Mouse (Mus musculus): ENCODE data around the gene Fam43a. TPM values are rescaled to one million over a fixed set of nuclear protein-coding genes. Genes with fewer than 3 reads are reported as not detected.
A peak's percentile ranks its signal among the peaks of the same experiment; 100 is the strongest.

Fam43a gene
- 10 to 100 TPM; 24.6 to 30.9 TPM for total RNA-seq (2021)
- long read RNA-seq, experiment 1, transcript Fam43a-201 (1 exons, 3,075 nt) = major isoform, 21 of 21 reads
- long read RNA-seq, experiment 1, partial matches to known transcripts = 0 of 21 reads
- long read RNA-seq, experiment 1, other reads (novel, unspliced or antisense) = 0 of 21 reads
- long read RNA-seq, experiment 2, transcript Fam43a-201 (1 exons, 3,075 nt) = major isoform, 49 of 49 reads
- long read RNA-seq, experiment 2, partial matches to known transcripts = 0 of 49 reads
- long read RNA-seq, experiment 2, other reads (novel, unspliced or antisense) = 0 of 49 reads

GRCm38 (mm10) chr16:30599491-30600268 is at the start of gene Fam43a:
Gene Fam43a (plus strand): TSS chr16:30599723.
- peak; percentile 94 to 96 for DNase-seq (ENCODE audit: low spot score in 2 of 2)

- peak; percentile 76 to 83 for DNase-seq (ENCODE audit: low spot score in 2 of 2)
Measured at GRCm38 (mm10) chr16:30549966-30550747, 49.4 kb upstream of the Fam43a start.

DNA sequence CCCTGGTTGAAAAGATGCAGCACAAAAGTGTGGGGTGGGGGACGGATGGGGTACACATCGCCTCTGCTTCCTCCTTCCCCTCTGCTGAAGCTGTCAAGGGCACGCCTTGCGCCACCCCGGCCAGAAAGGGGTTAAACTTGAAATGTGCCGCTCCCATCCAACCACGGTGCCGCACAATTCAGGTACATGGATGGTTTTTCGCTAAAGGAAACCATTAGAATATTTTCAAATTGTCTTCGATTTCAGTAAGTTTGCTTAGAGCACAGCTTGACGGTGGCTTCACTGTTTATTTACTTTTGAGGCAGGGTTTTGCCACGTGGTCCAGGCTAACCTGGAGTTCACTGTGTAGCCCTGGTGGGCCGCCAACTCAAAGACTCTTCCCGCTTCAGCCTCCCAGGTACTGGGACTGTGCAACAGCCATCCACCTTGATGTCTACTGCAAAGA is 48.8 kb upstream of the Fam43a start, which contains the start of gene Tmem44:
TSS of gene Tmem44 (minus strand) at position 95 of the 445 bp plus-strand sequence.
- no peak for DNase-seq (ENCODE audit: low spot score in 2 of 2)

- peak; percentile 26 to 54 for DNase-seq (ENCODE audit: low spot score in 2 of 2)
Measured at GRCm38 (mm10) chr16:30552621-30553338, 46.7 kb upstream of the Fam43a start.

GRCm38 (mm10) chr16:30554109-30554508 is 45.4 kb upstream of the Fam43a start:
- no peak for DNase-seq (ENCODE audit: low spot score in 2 of 2)

GRCm38 (mm10) chr16:30559312-30559992 is 40.1 kb upstream of the Fam43a start:
- no peak for DNase-seq (ENCODE audit: low spot score in 2 of 2)

DNA sequence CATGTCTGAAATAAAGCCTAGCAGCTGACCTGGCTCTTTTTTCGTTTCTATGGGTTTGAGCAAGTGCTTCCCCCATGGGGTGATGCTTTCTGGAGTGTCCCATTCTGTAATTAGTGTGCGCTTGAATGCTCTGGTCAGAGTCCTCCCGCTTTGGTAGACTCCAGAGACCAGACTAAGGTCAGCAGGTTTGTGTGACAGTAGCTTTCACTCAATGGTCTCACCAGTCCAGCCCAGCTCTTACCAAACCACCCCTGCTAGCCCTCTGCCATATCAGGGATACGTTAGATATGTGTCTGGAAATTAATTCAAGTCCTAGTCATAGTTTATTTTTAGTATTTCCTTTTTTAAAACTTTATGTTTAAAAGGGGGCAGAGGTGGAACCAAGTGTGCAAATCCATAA is 38.9 kb upstream of the Fam43a start:
- no peak for DNase-seq (ENCODE audit: low spot score in 2 of 2)

DNA sequence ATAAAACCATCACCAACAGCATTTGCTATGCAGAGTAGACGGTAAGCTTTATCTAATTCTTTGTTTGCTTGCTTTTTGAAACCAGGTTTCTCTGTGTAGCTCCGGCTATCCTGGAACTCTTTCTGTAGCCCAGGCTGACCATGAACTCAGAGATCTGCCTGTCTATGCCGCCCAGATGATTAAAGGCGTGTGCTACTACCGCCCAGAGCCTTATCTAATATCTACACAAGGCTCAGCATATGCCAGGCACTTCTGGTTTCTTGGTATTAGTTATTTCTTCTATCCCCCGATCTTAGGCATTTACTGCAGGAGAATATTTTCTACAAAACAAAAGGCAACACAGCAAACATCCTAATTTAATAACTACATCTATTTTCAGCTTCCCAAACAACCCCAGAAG is 33.9 kb upstream of the Fam43a start:
- DNase-seq (ENCODE audit: low spot score in 2 of 2) = no peak

DNA sequence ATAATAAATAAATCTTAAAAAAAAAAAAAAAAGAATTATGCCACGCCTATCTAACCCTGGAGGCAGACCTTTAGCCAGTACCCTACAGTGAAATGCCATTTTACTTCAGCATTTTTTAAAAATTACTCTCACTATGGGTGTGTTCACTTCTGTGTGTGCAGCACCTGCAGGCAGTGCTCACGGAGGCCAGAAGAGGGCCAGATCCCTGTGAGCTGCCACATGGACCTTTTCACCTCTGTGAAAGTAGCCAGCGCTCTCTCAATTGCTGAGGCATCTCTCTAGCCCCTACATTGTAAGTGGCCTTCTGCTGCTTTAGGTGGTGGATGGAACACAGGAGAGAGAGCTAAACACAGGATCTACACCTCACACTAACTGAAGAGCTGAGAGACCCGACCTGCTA is 29.4 kb upstream of the Fam43a start:
- DNase-seq (ENCODE audit: low spot score in 2 of 2) = no peak

DNA sequence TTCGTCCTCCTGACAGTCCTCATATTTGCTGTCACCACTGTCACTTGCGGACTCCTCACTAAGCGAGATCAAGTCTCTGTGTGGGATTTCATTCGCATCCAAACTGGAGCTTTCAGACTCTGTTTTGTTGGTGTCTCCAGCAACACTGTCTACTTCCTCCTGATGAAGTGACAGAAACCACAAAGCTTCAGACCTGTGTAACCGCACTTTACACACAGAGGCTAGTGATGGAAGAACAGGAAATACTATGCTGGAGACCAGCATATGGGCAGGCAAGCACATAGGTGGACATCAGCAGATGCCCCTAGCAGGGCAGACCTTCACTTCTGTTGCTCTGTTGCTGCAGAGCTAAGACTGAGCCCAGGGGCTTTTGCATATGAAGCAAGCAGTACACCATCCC is 28.1 kb upstream of the Fam43a start:
- no peak for DNase-seq (ENCODE audit: low spot score in 2 of 2)

DNA sequence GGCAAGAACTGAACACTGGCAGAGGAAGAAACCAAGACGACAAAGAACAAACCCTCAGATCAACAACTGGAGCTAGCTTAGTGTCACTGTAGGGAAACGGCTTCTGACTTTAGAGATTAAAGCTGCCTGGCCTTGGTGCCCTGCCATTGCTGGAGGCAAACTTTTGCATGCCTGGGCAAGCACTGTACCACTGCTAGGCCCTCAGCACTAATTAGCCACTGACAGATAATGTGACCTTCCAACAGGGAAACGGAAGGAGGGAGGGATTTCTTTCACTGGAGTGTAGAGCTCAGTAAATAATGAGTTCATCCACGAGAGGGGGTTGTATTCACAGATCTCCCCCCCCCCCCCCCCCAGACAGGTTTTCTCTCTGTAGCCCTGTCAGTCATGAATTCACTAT is 27.3 kb upstream of the Fam43a start:
- no peak for DNase-seq (ENCODE audit: low spot score in 2 of 2)

GRCm38 (mm10) chr16:30575815-30576214 is 23.7 kb upstream of the Fam43a start:
- DNase-seq (ENCODE audit: low spot score in 2 of 2) = no peak

GRCm38 (mm10) chr16:30576392-30576791 is 23.1 kb upstream of the Fam43a start:
- DNase-seq (ENCODE audit: low spot score in 2 of 2) = no peak

DNA sequence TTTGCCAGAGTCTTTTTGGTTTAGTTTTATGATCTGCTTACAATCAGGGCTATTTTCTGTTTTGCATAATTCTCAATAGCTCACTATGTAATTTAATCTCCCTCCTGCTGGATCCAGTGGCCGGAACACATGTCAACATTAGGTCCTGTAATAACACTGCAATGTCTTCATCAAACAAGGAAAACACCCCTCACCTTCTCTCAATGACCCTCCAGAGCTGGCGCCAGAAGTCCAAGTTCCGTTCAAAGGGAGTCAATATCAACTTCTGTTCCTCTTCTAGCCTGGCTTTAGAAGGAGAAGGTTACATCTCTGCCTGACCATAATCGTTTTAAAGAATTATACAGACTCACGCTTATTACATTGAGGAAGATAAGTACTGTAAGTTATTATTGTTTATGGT is 18.8 kb upstream of the Fam43a start:
- no peak for DNase-seq (ENCODE audit: low spot score in 2 of 2)

- DNase-seq (ENCODE audit: low spot score in 2 of 2) = no peak
Measured at GRCm38 (mm10) chr16:30586935-30587493, 12.5 kb upstream of the Fam43a start.

DNA sequence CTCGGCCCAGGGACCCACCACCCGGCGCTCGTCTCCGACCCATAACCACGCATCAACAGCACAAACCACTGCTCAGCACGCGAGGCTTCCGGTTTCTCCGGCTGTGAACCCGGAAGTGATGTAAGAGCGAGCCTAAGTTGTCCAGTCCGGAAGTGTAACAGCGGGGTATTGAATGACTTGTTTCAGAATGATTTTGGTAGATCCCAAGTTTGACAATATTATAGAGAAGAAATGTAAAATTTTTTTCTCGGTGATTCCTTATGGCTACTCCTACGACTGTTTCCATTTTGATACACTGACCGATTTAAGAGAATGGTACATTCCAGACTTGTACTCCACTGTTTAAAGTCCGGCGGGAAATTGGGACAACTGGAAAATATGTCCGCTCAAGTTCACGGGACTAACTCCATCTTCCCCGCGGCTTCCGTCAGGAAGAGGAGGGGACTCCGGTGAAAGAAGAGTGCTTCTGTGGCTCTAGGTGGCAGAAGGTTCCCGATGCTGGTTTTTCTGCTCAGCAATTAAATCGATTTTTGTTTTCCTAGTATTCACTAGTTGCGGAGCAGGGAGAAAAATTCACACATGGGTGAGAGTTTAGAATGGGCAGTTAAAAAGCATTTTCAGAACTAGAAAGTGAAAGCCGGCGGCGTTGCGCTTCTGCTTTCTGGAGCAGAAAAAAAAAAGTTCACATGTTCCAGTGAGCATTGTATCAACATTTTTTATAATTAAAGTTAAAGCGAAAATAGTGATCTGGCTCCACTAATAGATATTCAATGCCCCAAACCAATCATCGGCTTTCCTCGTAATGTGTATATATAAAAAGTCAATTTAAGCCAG is 11.8 kb upstream of the Fam43a start, which contains the start of gene Lsg1:
TSS of gene Lsg1 (minus strand) at position 99 of the 834 bp plus-strand sequence.
- DNase-seq (ENCODE audit: low spot score in 2 of 2) = peak; percentile 73 to 77

- no peak for DNase-seq (ENCODE audit: low spot score in 2 of 2)
Measured at GRCm38 (mm10) chr16:30590264-30591209, 9.0 kb upstream of the Fam43a start.

GRCm38 (mm10) chr16:30591990-30592389 is 7.5 kb upstream of the Fam43a start:
- no peak for DNase-seq (ENCODE audit: low spot score in 2 of 2)
